Mouse (Mus musculus): ENCODE data around the gene 5330417C22Rik. TPM values are rescaled to one million over a fixed set of nuclear protein-coding genes. Genes with fewer than 3 reads are reported as not detected.
A peak's percentile ranks its signal among the peaks of the same experiment; 100 is the strongest.
"Not testable (repeated sequence)": the region's sequence is repeated elsewhere in the genome, so short reads cannot be mapped to it uniquely, and the experiment has no call there.

5330417C22Rik gene
- polyA plus RNA-seq, 1 experiment = 56.3 TPM

GRCm38 (mm10) chr3:108503908-108504307 is 32.4 kb downstream of the 5330417C22Rik start:
- DNase-seq = no peak
- Histone ChIP-seq H3K4me1 (ENCODE audit: control insufficient read depth, insufficient read depth, low read length) (no peaks in the 10 kb centered on the region; the same call in 1 of the 2 replicates), H3K4me3 (replicated peaks; ENCODE audit: extremely low read depth, low read depth, low read length) (no peak overlapping the region)
- 45% methylated on average over 4 of the region's 4 CpGs for WGBS
- TF ChIP-seq POLR2A (IDR thresholded peaks at IDR 0.05; ENCODE audit: borderline replicate concordance, extremely low read depth, low read depth, low read length) = no peak
- no peak for TF ChIP-seq CTCF (IDR thresholded peaks at IDR 0.05; ENCODE audit: insufficient read depth, low read length)

GRCm38 (mm10) chr3:108501411-108501810 is 34.9 kb downstream of the 5330417C22Rik start:
- 63% methylated on average over 3 of the region's 3 CpGs for WGBS
- DNase-seq; H3K4me3 ChIP-seq (replicated peaks; ENCODE audit: extremely low read depth, low read depth, low read length); H3K4me1 ChIP-seq (ENCODE audit: control insufficient read depth, insufficient read depth, low read length): not testable (repeated sequence)

- 77% methylated on average over 8 of the region's 8 CpGs for WGBS
- Histone ChIP-seq H3K4me3 (replicated peaks; ENCODE audit: extremely low read depth, low read depth, low read length) (no peak overlapping the region), H3K4me1 (ENCODE audit: control insufficient read depth, insufficient read depth, low read length) (no peaks in the 10 kb centered on the region; the same call in 1 of the 2 replicates)
- TF ChIP-seq CTCF (IDR thresholded peaks at IDR 0.05; ENCODE audit: insufficient read depth, low read length) (no peak), POLR2A (IDR thresholded peaks at IDR 0.05; ENCODE audit: borderline replicate concordance, extremely low read depth, low read depth, low read length) (no peak)
- no peak for DNase-seq
Measured at GRCm38 (mm10) chr3:108499826-108500225, 36.5 kb downstream of the 5330417C22Rik start.

GRCm38 (mm10) chr3:108497602-108498001 is 38.7 kb downstream of the 5330417C22Rik start:
- no peak for DNase-seq
- Histone ChIP-seq H3K4me1 (ENCODE audit: control insufficient read depth, insufficient read depth, low read length) (no peaks in the 10 kb centered on the region), H3K4me3 (replicated peaks; ENCODE audit: extremely low read depth, low read depth, low read length) (no peak overlapping the region)
- 34% methylated on average over 9 of the region's 9 CpGs for WGBS
- no peak for TF ChIP-seq CTCF (IDR thresholded peaks at IDR 0.05; ENCODE audit: insufficient read depth, low read length)
- TF ChIP-seq POLR2A (IDR thresholded peaks at IDR 0.05; ENCODE audit: borderline replicate concordance, extremely low read depth, low read depth, low read length) = no peak

GRCm38 (mm10) chr3:108495486-108495885 is 40.9 kb downstream of the 5330417C22Rik start:
- TF ChIP-seq CTCF (IDR thresholded peaks at IDR 0.05; ENCODE audit: insufficient read depth, low read length) (no peak), POLR2A (IDR thresholded peaks at IDR 0.05; ENCODE audit: borderline replicate concordance, extremely low read depth, low read depth, low read length) (no peak)
- H3K4me3 ChIP-seq (replicated peaks; ENCODE audit: extremely low read depth, low read depth, low read length) = no peak overlapping the region
- H3K4me1 ChIP-seq (ENCODE audit: control insufficient read depth, insufficient read depth, low read length) = no peaks in the 10 kb centered on the region
- no peak for DNase-seq
- 58% methylated on average over 4 of the region's 4 CpGs for WGBS

GRCm38 (mm10) chr3:108494861-108495474 is 41.4 kb downstream of the 5330417C22Rik start:
- no peaks in the 10 kb centered on the region for H3K4me1 ChIP-seq (ENCODE audit: control insufficient read depth, insufficient read depth, low read length)
- no peak for DNase-seq
- H3K4me3 ChIP-seq (replicated peaks; ENCODE audit: extremely low read depth, low read depth, low read length) = no peak overlapping the region
- TF ChIP-seq POLR2A (IDR thresholded peaks at IDR 0.05; ENCODE audit: borderline replicate concordance, extremely low read depth, low read depth, low read length) (no peak), CTCF (IDR thresholded peaks at IDR 0.05; ENCODE audit: insufficient read depth, low read length) (no peak)
- 85% methylated on average over 9 of the region's 9 CpGs for WGBS

- 47% methylated on average over 3 of the region's 3 CpGs for WGBS
- no peak for TF ChIP-seq POLR2A (IDR thresholded peaks at IDR 0.05; ENCODE audit: borderline replicate concordance, extremely low read depth, low read depth, low read length)
- peak; percentile 24; the same call in 1 of the 2 replicates for TF ChIP-seq CTCF (IDR thresholded peaks at IDR 0.05; ENCODE audit: insufficient read depth, low read length)
- Histone ChIP-seq H3K4me1 (ENCODE audit: control insufficient read depth, insufficient read depth, low read length) (no peaks in the 10 kb centered on the region), H3K4me3 (replicated peaks; ENCODE audit: extremely low read depth, low read depth, low read length) (no peak overlapping the region)
- no peak for DNase-seq
Measured at GRCm38 (mm10) chr3:108489968-108490367, 46.4 kb downstream of the 5330417C22Rik start.

GRCm38 (mm10) chr3:108484749-108485148 is 51.6 kb downstream of the 5330417C22Rik start:
- Histone ChIP-seq H3K4me1 (ENCODE audit: control insufficient read depth, insufficient read depth, low read length) (no peaks in the 10 kb centered on the region), H3K4me3 (replicated peaks; ENCODE audit: extremely low read depth, low read depth, low read length) (no peak overlapping the region)
- no peak for DNase-seq
- WGBS = 83% methylated on average over 4 of the region's 4 CpGs
- no peak for TF ChIP-seq CTCF (IDR thresholded peaks at IDR 0.05; ENCODE audit: insufficient read depth, low read length)
- TF ChIP-seq POLR2A (IDR thresholded peaks at IDR 0.05; ENCODE audit: borderline replicate concordance, extremely low read depth, low read depth, low read length) = no peak

GRCm38 (mm10) chr3:108478800-108479199 is 57.5 kb downstream of the 5330417C22Rik start:
- no peak overlapping the region for H3K4me3 ChIP-seq (replicated peaks; ENCODE audit: extremely low read depth, low read depth, low read length)
- no peak for DNase-seq
- 65% methylated on average over 4 of the region's 4 CpGs for WGBS

More at GRCm38 (mm10) chr3:108478800-108479199, 57.5 kb downstream of the 5330417C22Rik start:
- no peaks in the 10 kb centered on the region for H3K4me1 ChIP-seq (ENCODE audit: control insufficient read depth, insufficient read depth, low read length)
- TF ChIP-seq POLR2A (IDR thresholded peaks at IDR 0.05; ENCODE audit: borderline replicate concordance, extremely low read depth, low read depth, low read length) (no peak), CTCF (IDR thresholded peaks at IDR 0.05; ENCODE audit: insufficient read depth, low read length) (no peak)

Data from lung, adult 2 months (tissue).